Mouse (Mus musculus) liver, postnatal 0 days (tissue): ENCODE data around the gene Prkch.

Experiments
- CTCF ChIP-seq: sonication (generic); IDR thresholded peaks from 2 replicates; pipeline ENCODE4 v1.5.1; 2016; ENCODE audit warnings: antibody characterized with exemption, low read depth
- EP300 ChIP-seq: IDR thresholded peaks from 2 replicates; pipeline ENCODE4 v1.6.1; 2016; ENCODE audit warnings: antibody characterized with exemption, low read depth, mild to moderate bottlenecking

DNA sequence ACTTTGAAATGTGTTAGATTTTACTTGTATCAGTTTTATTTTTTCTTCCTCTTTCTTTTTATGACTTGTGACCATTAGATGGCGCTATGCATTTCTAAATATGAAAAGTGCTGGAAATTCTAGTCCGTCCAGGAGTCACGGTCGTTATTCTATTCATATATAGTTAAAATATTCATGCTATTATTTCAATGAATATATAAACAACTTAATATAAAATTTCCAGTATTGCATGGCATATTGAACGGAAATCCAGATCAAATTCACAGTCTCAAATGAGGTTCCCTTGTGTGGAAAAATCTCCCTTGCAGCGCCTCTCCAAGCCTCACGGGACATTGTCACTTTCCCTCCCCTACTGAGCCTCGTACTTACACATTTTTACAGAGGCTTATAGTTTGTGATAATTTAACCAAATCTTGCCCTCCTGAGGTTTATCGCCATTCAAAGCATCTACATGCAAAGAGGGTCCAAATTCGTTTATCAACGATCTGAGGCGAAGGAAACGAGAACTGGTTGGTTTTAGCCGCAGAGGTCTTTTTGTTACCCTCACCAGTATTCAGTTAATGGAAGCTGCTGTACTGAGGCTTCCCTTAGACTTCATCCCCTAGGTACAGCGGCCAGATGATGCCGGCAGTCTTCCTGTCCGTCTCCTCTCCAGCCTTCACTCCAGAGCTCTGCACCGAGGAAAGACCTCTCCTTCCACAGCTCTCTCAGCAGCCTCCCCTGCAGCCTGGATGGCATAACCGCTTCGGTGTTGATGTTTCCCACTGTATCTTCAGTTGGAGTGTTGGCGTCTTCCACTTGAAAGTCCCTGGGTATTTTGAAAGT, 19.6 kb upstream of the Prkch start:
- TF ChIP-seq CTCF: peak; percentile 50
- no peak for TF ChIP-seq EP300
